Mouse (Mus musculus): ENCODE results near the gene Gm21083.
"Not testable (repeated sequence)": the region's sequence is repeated elsewhere in the genome, so short reads cannot be mapped to it uniquely, and the experiment has no call there.

Gene Gm21083

DNA sequence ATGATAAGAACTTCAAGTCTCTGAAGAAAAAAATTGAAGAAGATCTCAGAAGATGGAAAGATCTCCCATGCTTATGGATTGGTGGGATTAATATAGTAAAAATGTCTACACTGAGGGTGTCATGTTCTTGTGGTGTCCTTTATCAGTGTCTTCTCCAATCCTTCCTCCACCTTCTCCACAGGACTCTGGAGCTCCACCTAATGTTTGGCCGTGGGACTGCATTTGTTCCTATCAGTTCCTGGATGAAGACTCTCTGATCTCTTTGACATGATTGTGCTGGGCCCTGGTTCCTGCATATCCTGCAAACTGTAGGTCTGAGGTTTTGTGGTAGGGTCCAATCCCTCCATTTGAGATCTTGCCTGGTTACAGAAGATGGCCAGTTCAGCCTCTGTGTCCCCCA lies 51.0 kb downstream of the Gm21083 start:
- DNase-seq (ENCODE audit: low read depth, low spot score): not testable (repeated sequence)

DNA sequence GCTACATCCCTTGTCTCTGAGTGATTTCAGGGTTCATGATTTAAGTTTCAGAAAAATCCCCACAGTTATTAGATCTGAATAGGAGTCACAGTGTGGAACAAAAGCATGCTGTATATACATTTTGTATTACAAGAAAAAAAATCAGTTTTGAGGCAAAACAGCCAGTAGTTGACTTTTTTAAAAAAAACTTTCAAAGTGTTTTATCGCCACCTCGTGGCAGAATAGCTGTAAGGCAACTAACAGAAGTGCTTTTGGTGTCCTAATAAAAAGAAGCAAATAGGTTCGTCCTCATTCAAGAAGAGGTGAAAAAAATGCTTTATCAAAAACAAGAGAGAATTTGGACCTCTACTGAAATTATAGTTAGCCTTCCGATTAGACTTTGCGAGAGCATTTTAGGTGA lies 52.9 kb downstream of the Gm21083 start:
- DNase-seq (ENCODE audit: low read depth, low spot score): not testable (repeated sequence)
